Mouse (Mus musculus): ENCODE data around the gene Snip1. TPM values are rescaled to one million over a fixed set of nuclear protein-coding genes. Genes with fewer than 3 reads are reported as not detected.
A peak's percentile ranks its signal among the peaks of the same experiment; 100 is the strongest.

Snip1 gene
- total RNA-seq, 1 experiment: 25.1 TPM

GRCm38 (mm10) chr4:125093031-125093430 is 26.6 kb downstream of the Snip1 start:
- no peak overlapping the region for H3K9ac ChIP-seq (ENCODE audit: insufficient read depth, low read depth, low read length, poor library complexity, severe bottlenecking)
- in situ Hi-C loops (cut with MboI; ENCODE audit: low sequenced_read_pairs in 2 of 2, unreplicated experiment in 2 of 2): no loop called here
- H3K9me3 ChIP-seq (ENCODE audit: control insufficient read depth, insufficient read depth, low read depth, low read length): no peaks in the 10 kb centered on the region
- no peak overlapping the region for H3K27ac ChIP-seq (ENCODE audit: insufficient read depth, low read depth, low read length, poor library complexity, severe bottlenecking)
- no peak for TF ChIP-seq CHD2 (IDR thresholded peaks at IDR 0.05; ENCODE audit: low read depth, low read length)
- TF ChIP-seq MAFK (IDR thresholded peaks at IDR 0.05; ENCODE audit: insufficient read depth, low read depth, low read length): no peak
- TF ChIP-seq HCFC1 (IDR thresholded peaks at IDR 0.05; ENCODE audit: borderline replicate concordance, insufficient read depth, low read length): no peak
- TF ChIP-seq ZNF384 (IDR thresholded peaks at IDR 0.05; ENCODE audit: low read depth, low read length): no peak
- no peak for TF ChIP-seq ZC3H11A (IDR thresholded peaks at IDR 0.05; ENCODE audit: borderline replicate concordance, low read depth, low read length)
- no peak overlapping the region for H3K4me3 ChIP-seq (ENCODE audit: insufficient read depth in 1 of 2, low read depth in 1 of 2, low read length in 2 of 2, poor library complexity in 1 of 2, severe bottlenecking in 1 of 2)
- no peak for DNase-seq (ENCODE audit: low read depth, low spot score)
- H3K4me1 ChIP-seq (ENCODE audit: control insufficient read depth in 2 of 2, insufficient read depth in 2 of 2, low read length in 2 of 2, poor library complexity in 1 of 2): peaks cover 0 to 2% of the 10 kb centered on the region in 2 experiments; a peak in 1 of 4 replicates
- H3K36me3 ChIP-seq (ENCODE audit: control insufficient read depth, insufficient read depth, low read length, poor library complexity, severe bottlenecking): peaks cover 14% of the 10 kb centered on the region

GRCm38 (mm10) chr4:125096066-125096465 is 29.6 kb downstream of the Snip1 start:
- Histone ChIP-seq H3K27ac (ENCODE audit: insufficient read depth, low read depth, low read length, poor library complexity, severe bottlenecking) (no peak overlapping the region), H3K36me3 (ENCODE audit: control insufficient read depth, insufficient read depth, low read length, poor library complexity, severe bottlenecking) (peaks cover 7% of the 10 kb centered on the region; the same call in 1 of the 2 replicates), H3K9me3 (ENCODE audit: control insufficient read depth, insufficient read depth, low read depth, low read length) (no peaks in the 10 kb centered on the region), H3K4me3 (ENCODE audit: insufficient read depth in 1 of 2, low read depth in 1 of 2, low read length in 2 of 2, poor library complexity in 1 of 2, severe bottlenecking in 1 of 2) (no peak overlapping the region), H3K4me1 (ENCODE audit: control insufficient read depth in 2 of 2, insufficient read depth in 2 of 2, low read length in 2 of 2, poor library complexity in 1 of 2) (peaks cover 0 to 5% of the 10 kb centered on the region in 2 experiments; a peak in 2 of 4 replicates), H3K9ac (ENCODE audit: insufficient read depth, low read depth, low read length, poor library complexity, severe bottlenecking) (no peak overlapping the region)
- TF ChIP-seq HCFC1 (IDR thresholded peaks at IDR 0.05; ENCODE audit: borderline replicate concordance, insufficient read depth, low read length) (no peak), ZC3H11A (IDR thresholded peaks at IDR 0.05; ENCODE audit: borderline replicate concordance, low read depth, low read length) (no peak)
- DNase-seq (ENCODE audit: low read depth, low spot score): no peak
- in situ Hi-C loops (cut with MboI; ENCODE audit: low sequenced_read_pairs in 2 of 2, unreplicated experiment in 2 of 2): no loop called here

- DNase-seq (ENCODE audit: low read depth, low spot score): no peak
- in situ Hi-C loops (cut with MboI; ENCODE audit: low sequenced_read_pairs in 2 of 2, unreplicated experiment in 2 of 2): no loop called here
- H3K9ac ChIP-seq (ENCODE audit: insufficient read depth, low read depth, low read length, poor library complexity, severe bottlenecking): no peak overlapping the region; the same call in 1 of the 2 replicates
- TF ChIP-seq MAFK (IDR thresholded peaks at IDR 0.05; ENCODE audit: insufficient read depth, low read depth, low read length) (no peak), CHD2 (IDR thresholded peaks at IDR 0.05; ENCODE audit: low read depth, low read length) (no peak), HCFC1 (IDR thresholded peaks at IDR 0.05; ENCODE audit: borderline replicate concordance, insufficient read depth, low read length) (no peak), ZNF384 (IDR thresholded peaks at IDR 0.05; ENCODE audit: low read depth, low read length) (no peak)
- peaks cover 0 to 7% of the 10 kb centered on the region in 2 experiments; a peak in 2 of 4 replicates for H3K4me1 ChIP-seq (ENCODE audit: control insufficient read depth in 2 of 2, insufficient read depth in 2 of 2, low read length in 2 of 2, poor library complexity in 1 of 2)
- no peaks in the 10 kb centered on the region for H3K9me3 ChIP-seq (ENCODE audit: control insufficient read depth, insufficient read depth, low read depth, low read length)
- no peak overlapping the region for H3K4me3 ChIP-seq (ENCODE audit: insufficient read depth in 1 of 2, low read depth in 1 of 2, low read length in 2 of 2, poor library complexity in 1 of 2, severe bottlenecking in 1 of 2)
- peaks cover 2% of the 10 kb centered on the region; the same call in 1 of the 2 replicates for H3K36me3 ChIP-seq (ENCODE audit: control insufficient read depth, insufficient read depth, low read length, poor library complexity, severe bottlenecking)
- H3K27ac ChIP-seq (ENCODE audit: insufficient read depth, low read depth, low read length, poor library complexity, severe bottlenecking): no peak overlapping the region
These were observed 30.9 kb downstream of the Snip1 start for GRCm38 (mm10) chr4:125097412-125097811.

DNA sequence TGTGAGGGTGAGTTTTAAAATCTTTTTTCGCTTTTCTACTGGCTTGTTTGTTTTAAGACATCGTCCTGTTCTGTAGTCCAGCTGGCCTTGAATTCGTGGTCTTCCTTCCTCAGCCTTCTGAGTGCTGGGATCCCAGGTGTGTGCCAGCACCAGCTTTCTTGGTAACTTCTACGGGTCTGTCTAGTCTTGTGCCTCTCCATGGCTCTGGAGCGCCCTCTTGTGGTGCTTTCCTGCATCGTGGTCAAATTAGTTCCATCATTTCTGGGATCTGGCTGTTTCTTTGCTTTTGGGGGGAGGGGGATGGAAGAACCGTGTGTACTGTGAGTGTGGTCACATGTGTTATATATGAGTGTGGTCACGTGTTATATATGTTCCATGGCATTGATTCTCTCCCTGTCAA is 33.0 kb downstream of the Snip1 start:
- in situ Hi-C loops (cut with MboI; ENCODE audit: low sequenced_read_pairs in 2 of 2, unreplicated experiment in 2 of 2): no loop called here
- peaks cover 2% of the 10 kb centered on the region; the same call in 1 of the 2 replicates for H3K36me3 ChIP-seq (ENCODE audit: control insufficient read depth, insufficient read depth, low read length, poor library complexity, severe bottlenecking)
- peaks cover 0 to 7% of the 10 kb centered on the region in 2 experiments; a peak in 2 of 4 replicates for H3K4me1 ChIP-seq (ENCODE audit: control insufficient read depth in 2 of 2, insufficient read depth in 2 of 2, low read length in 2 of 2, poor library complexity in 1 of 2)
- no peak overlapping the region for H3K27ac ChIP-seq (ENCODE audit: insufficient read depth, low read depth, low read length, poor library complexity, severe bottlenecking)
- peak; percentile 94 for DNase-seq (ENCODE audit: low read depth, low spot score)
- H3K9ac ChIP-seq (ENCODE audit: insufficient read depth, low read depth, low read length, poor library complexity, severe bottlenecking): no peak overlapping the region
- TF ChIP-seq HCFC1 (IDR thresholded peaks at IDR 0.05; ENCODE audit: borderline replicate concordance, insufficient read depth, low read length) (no peak), ZC3H11A (IDR thresholded peaks at IDR 0.05; ENCODE audit: borderline replicate concordance, low read depth, low read length) (peak; percentile 56)
- H3K9me3 ChIP-seq (ENCODE audit: control insufficient read depth, insufficient read depth, low read depth, low read length): no peaks in the 10 kb centered on the region
- H3K4me3 ChIP-seq (ENCODE audit: insufficient read depth in 1 of 2, low read depth in 1 of 2, low read length in 2 of 2, poor library complexity in 1 of 2, severe bottlenecking in 1 of 2): no peak overlapping the region

- in situ Hi-C loops (cut with MboI; ENCODE audit: low sequenced_read_pairs in 2 of 2, unreplicated experiment in 2 of 2): no loop called here
- no peak for DNase-seq (ENCODE audit: low read depth, low spot score)
- Histone ChIP-seq H3K4me3 (ENCODE audit: insufficient read depth in 1 of 2, low read depth in 1 of 2, low read length in 2 of 2, poor library complexity in 1 of 2, severe bottlenecking in 1 of 2) (no peak overlapping the region), H3K36me3 (ENCODE audit: control insufficient read depth, insufficient read depth, low read length, poor library complexity, severe bottlenecking) (peaks cover 5% of the 10 kb centered on the region; the same call in 1 of the 2 replicates), H3K4me1 (ENCODE audit: control insufficient read depth in 2 of 2, insufficient read depth in 2 of 2, low read length in 2 of 2, poor library complexity in 1 of 2) (peaks cover 0 to 12% of the 10 kb centered on the region in 2 experiments; a peak in 2 of 4 replicates), H3K9ac (ENCODE audit: insufficient read depth, low read depth, low read length, poor library complexity, severe bottlenecking) (no peak overlapping the region), H3K27ac (ENCODE audit: insufficient read depth, low read depth, low read length, poor library complexity, severe bottlenecking) (no peak overlapping the region), H3K9me3 (ENCODE audit: control insufficient read depth, insufficient read depth, low read depth, low read length) (no peaks in the 10 kb centered on the region)
- TF ChIP-seq ZNF384 (IDR thresholded peaks at IDR 0.05; ENCODE audit: low read depth, low read length) (no peak), ZC3H11A (IDR thresholded peaks at IDR 0.05; ENCODE audit: borderline replicate concordance, low read depth, low read length) (no peak), HCFC1 (IDR thresholded peaks at IDR 0.05; ENCODE audit: borderline replicate concordance, insufficient read depth, low read length) (no peak), MAFK (IDR thresholded peaks at IDR 0.05; ENCODE audit: insufficient read depth, low read depth, low read length) (no peak), CHD2 (IDR thresholded peaks at IDR 0.05; ENCODE audit: low read depth, low read length) (no peak)
These were observed 34.9 kb downstream of the Snip1 start for GRCm38 (mm10) chr4:125101334-125101733.
